Mouse (Mus musculus) layer of hippocampus, postnatal 14 days (tissue): ENCODE data around the gene Hspa1l. TPM values are rescaled to one million over a fixed set of nuclear protein-coding genes. Genes with fewer than 3 reads are reported as not detected.
"Not testable (repeated sequence)": the region's sequence is repeated elsewhere in the genome, so short reads cannot be mapped to it uniquely, and the experiment has no call there.

ENCODE experiments used
- DNase-seq, 2 experiments: peaks; one replicate each; pipeline ENCODE4 v3.0.0; 2021 to 2022; ENCODE audit warnings: low spot score in 2 of 2, mixed read lengths in 1 of 2
- total RNA-seq, 2 experiments: library from RNA; stranded (reverse); gene quantifications; 2 replicates each; pipeline ENCODE4 v1.2.3; 2021

The Hspa1l gene
- total RNA-seq, 2 experiments from 2014 or later = 0.38 to 0.44 TPM

DNA sequence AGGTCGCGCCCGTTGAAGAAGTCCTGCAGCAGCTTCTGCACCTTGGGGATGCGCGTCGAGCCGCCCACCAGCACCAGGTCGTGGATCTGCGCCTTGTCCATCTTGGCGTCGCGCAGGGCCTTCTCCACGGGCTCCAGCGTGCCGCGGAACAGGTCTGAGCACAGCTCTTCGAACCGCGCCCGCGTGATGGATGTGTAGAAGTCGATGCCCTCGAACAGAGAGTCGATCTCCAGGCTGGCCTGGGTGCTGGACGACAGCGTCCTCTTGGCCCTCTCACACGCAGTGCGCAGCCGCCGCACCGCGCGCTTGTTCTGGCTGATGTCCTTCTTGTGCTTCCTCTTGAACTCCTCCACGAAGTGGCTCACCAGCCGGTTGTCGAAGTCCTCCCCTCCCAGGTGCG, 1.7 kb upstream of the Hspa1l start:
- DNase-seq = not testable (repeated sequence)

- not testable (repeated sequence) for DNase-seq
Measured at GRCm38 (mm10) chr17:34971694-34972068, 822 bp upstream of the Hspa1l start.

- DNase-seq = no peak
Measured at GRCm38 (mm10) chr17:34975581-34976492, 3.3 kb downstream of the Hspa1l start.

DNA sequence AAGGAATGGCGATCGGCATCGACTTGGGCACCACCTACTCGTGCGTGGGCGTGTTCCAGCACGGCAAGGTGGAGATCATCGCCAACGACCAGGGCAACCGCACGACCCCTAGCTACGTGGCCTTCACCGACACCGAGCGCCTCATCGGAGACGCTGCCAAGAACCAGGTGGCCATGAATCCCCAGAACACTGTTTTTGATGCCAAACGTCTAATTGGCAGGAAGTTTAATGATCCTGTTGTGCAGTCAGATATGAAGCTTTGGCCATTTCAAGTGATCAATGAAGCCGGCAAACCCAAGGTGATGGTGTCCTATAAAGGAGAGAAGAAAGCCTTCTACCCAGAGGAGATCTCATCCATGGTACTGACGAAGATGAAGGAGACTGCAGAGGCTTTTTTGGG, 4.5 kb downstream of the Hspa1l start:
- no peak for DNase-seq

- DNase-seq = no peak
Measured at GRCm38 (mm10) chr17:34978239-34978638, 5.7 kb downstream of the Hspa1l start.

DNA sequence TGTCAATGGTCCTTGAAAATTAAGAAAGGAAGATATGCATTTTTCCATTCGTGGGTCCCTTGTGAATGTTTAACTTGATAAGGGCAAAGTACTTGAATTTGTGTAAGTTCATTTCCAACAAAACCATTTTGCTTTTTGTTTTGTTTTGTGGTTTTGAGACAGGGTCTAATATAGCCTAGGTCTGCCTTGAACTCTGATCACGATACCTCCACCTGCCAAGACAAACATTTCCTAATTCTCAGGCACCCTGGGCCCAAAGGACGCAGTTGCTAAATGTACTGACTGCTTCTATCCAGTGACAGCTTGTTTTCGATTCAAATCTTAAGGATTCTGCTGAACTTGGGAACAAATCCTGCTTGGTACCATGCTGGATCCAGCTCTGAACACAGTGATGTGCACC, 7.1 kb downstream of the Hspa1l start:
- no peak for DNase-seq

- DNase-seq = no peak
Measured at GRCm38 (mm10) chr17:34980655-34981054, 8.2 kb downstream of the Hspa1l start.

DNA sequence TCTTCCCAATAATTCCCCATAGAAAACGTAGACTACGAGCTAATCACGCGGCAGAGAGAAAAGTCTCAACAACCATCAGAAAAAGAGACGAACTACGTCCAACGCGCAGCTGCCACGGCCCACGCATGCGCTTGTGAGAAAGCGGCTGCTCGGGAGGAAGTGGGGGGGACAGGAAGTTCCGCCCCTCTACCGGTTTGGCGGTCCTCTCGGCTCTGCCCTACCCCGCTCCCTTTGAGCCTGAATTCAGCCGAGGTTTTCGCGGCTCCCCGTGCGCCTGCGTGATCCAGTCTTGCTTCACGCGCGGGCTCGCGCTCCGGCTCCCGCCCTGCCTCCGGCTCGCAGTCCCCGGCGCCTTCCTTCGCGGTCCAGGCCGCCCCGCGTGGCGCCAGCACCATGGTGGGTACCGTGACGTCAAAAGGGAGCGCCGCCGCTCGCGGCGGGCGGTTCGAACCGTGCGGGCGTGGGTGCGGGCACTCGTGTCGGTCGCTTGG, 9.2 kb downstream of the Hspa1l start, which contains the start of gene Lsm2:
TSS of gene Lsm2 (plus strand) at position 173 of the 491 bp plus-strand sequence.
- peak; percentile 92 to 94 for DNase-seq

GRCm38 (mm10) chr17:34982328-34982727, 9.8 kb downstream of the Hspa1l start:
- DNase-seq = no peak

DNA sequence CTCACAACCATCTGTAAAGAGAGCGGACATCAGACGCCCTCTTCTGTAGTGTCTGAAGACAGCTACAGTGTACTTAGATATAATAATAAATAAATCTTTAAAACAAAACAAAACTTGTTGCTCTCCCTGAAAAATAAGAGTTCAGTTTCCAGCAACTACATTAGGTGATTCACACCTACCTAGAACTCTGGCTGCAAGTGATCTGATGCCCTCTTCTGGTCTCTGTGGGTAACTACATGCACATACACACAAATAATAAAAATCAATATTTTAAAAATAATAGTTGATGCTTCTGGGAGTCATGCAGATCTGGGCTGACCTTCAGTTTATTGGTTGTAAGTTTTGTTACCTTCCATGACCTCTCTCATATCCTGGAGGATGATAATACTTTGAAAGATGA, 11.7 kb downstream of the Hspa1l start:
- DNase-seq = no peak

DNA sequence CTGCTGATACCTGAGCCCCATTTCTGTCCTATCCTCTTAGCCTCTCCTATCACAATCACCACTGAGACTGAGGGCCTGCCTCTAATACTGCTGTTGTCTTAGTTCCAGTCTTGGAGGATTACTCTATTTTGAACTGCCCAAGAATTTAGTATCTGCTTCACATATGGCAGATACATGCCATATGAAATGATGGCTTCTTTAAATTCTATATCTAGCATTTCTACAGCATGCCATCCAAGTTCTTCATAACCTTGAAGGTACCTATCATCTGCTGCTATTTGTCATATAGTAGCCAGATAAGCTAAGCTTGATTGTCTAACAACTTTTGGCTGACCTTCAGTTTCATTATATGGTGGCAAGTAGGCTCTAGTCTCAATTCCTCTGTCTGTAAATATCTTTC, 22.2 kb downstream of the Hspa1l start:
- DNase-seq = no peak

- not testable (repeated sequence) for DNase-seq
Measured at GRCm38 (mm10) chr17:34995192-34995591, 22.7 kb downstream of the Hspa1l start.

- not testable (repeated sequence) for DNase-seq
Measured at GRCm38 (mm10) chr17:34995927-34996326, 23.4 kb downstream of the Hspa1l start.

DNA sequence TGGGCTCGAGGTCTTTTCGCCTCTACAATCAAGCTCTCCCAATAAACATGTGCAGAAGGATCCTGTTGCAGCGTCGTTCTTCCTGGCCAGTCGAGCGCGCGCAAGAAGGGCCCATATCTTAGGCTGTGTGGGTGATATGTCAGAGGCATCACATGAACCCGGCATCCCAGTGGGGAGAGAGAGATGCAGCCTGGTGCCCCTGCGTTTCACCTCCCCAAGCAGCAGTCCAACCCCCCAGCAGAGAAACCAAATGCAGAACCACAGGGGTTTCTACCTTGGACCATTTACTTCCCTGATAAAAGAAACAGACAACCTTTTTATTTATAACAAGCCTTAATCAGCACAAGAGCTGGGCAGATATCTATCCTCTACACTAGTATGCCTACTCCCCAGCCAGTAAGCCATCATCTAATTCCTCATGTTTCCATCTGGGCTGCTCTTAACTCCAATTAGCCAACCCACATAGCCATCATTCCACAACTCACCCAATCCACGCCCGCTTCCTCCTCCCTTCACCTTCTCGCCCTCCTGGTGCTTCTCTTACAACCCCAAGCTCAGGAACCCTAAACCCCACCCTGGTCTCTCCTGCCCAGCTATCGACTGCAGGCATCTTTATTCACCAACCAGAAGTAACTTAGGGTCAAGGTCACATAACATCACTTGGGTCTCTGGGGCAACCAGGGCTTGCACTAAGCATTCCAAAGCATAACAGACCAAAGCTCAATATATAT, 24.1 kb downstream of the Hspa1l start:
- no peak for DNase-seq

DNA sequence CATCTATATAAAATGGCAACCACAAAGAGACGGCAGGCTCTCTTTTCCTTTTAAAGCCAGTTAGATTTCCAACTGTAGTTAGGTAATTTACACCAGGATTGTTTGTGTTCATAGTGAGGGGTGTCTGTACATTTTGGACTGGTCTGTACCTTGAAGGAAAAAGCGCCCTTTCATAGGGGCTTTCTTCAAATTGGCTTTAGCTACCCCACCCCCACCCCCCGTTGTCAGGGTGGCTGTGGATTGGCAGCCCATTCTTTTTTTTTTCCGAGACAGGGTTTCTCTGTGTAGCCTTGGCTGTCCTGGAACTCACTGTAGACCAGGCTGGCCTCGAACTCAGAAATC, 24.6 kb downstream of the Hspa1l start:
- no peak for DNase-seq

DNA sequence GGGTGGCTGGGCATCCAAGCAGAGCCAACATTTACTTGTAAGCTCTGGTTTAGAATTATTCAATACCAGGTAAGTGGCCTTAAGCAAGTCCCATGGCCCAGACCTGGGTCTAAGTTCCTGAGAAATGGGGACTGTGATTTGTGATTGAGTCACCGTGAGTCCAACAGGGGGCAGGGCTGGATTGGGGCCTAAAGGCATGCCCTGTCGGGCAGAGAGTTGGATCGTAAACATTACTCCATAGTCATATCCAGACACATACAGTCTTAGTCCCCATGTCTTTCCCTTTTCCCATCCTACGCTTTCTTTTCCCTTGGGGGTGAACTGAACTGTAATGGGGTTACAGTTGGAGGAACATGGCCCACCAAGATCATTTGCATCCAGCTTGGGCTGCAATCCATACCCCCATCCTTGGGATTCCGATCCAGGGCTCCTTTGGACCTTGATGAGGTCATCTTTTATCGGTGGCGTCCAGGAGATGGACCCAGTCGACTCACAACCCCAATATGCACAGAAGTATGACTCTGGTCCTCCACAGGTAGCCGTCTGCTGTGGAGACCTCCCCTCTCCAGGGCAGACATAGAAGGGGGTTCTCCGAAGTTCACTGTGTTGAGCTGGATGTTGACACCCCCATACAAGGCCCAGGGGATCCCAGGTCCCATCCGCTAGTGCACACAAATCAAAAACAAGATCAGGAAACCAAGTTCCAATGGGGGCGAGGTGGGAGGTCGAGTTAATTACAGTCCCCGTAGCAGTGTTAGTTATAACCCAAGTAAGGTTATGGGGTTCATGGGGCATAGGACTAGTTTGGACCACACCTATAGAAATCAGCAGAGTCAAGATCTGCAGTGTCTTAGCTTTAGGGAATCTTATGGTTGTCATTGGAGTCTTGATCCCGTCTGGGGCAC, 26.3 kb downstream of the Hspa1l start:
- DNase-seq = no peak

- DNase-seq = not testable (repeated sequence)
Measured at GRCm38 (mm10) chr17:34999871-35000716, 27.6 kb downstream of the Hspa1l start.

DNA sequence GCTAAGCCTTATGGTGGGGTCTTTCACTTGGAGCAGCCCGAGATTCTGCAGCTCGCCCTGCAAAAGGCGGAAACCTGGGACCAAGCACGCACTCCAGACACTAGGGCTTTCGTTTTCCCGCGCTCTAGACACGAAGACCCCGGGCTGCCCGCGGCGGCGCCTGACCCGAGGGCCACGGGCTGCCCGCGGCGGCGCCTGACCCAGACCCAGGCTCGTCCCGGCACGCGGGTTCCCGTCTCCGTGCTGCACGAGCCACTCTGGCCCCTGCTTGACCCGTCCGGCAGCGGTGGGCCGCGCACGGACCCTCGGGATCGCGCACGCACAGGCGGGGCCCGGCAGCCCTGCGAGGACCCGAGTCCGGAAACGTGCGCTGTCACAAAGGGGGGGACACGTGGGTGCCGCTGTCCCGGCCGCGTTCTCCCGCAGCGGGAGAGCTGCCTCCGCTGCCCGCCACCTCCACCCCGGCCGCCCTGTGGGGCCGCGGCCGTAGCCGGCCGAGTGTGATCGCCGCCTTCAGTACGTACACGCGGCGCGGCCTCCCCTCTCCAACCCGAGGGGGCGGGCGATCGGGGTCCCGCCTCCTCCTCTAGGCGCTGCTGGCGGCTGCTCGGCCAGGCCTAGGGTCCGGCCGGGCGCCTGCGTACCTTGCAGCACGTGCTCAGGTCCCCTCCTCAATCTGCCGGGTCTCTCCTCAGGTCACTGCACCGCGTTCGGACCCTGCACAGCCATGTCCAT, 28.4 kb downstream of the Hspa1l start, which contains the start of gene Vars:
TSS of gene Vars (plus strand) at position 271 of the 735 bp plus-strand sequence.
- peak; percentile 80 to 86 for DNase-seq

GRCm38 (mm10) chr17:35001452-35002152, 29.1 kb downstream of the Hspa1l start:
- no peak for DNase-seq
